Mouse (Mus musculus) layer of hippocampus, postnatal 36 days (tissue): ENCODE data around the gene Smad9. TPM values are rescaled to one million over a fixed set of nuclear protein-coding genes. Genes with fewer than 3 reads are reported as not detected.
A peak's percentile ranks its signal among the peaks of the same experiment; 100 is the strongest.

Source experiments
- DNase-seq, 2 experiments: peaks; one replicate each; pipeline ENCODE4 v3.0.0; 2022
- total RNA-seq, 2 experiments: library from RNA; stranded (reverse); gene quantifications; 2 replicates each; pipeline ENCODE4 v1.2.3; 2021

The Smad9 gene
- total RNA-seq, 2 experiments from 2014 or later: 5.9 to 7.0 TPM

DNA sequence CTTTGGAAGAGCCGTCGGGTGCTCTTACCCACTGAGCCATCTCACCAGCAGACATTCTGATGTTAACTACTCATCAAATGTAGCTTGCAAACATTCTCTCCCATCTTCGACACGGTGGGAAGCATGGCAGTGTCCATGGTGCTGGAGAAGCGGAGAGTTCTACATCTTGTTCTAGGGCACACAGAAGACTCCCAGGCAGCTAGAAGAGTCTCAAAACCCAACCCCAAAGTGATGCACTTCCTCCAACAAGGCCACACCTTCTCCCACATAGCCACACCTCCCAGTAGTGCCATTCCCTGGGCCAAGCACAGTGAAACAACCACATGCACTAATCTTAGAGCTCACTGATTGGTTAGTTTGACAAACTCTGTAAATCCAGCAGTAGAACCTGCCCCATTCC is 53.7 kb downstream of the Smad9 start:
- DNase-seq: no peak

DNA sequence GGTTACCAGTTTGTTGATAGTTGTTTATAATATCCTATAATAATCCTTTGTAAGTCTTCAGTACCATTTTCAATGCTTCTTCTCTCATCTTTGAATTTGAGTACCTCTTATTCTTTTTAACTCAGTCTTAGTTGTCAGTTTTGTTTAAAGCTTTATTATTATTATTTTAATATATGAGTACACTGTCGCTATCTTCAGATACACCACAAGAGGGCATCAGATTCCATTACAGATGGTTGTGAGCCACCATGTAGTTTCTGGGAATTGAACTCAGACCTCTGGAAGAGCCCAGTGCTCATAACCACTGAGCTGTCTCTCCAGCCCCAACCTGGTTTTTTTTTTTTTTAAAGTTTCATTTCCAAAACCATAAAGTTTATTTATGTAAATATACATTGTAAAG is 56.2 kb downstream of the Smad9 start:
- DNase-seq: no peak

DNA sequence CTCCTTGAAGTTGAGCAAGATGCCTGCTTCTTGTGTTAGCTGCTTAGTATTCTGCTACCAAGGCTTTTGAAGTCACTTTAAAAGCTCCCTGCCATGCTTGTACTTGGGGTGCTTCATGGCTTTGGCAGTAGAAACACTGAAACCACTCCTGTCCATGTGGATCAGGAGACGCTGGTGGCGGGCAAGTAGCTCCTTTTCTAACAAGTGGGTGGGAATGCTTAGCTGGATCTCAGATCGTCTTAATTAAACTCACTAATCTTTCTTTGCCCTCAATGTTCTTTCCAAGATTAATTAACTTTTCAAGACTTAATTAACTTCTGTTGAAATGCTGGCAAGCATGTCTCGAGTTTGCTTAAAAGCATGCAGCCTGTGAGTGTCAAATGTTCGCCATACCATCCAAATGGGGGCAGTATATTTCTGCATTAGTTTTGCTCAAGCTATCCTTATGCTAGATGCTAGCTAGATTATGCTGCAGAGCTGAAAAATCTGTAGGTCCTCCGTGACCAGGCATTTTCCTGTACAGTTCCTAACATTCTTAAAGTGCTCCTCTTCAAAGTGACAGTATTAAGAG is 58.1 kb downstream of the Smad9 start:
- no peak for DNase-seq

DNA sequence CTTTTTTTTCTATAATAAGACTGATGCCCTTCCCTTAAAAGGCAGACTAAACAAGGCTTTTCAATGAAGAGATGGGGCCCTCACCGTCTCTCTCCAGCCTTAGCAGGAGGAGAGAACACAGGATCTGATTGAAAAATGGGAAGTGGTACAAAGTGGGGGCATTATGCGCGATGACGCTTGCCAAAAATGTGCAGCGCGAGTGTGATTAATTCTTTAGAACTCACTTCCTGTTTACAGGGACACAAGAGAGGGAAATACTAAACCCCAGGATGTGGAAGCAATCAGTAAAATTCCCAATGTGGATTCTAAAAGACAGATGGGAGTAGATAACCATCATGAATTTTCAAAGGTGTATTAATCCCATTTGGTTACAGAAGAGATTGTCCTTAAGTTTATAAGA is 59.2 kb downstream of the Smad9 start:
- no peak for DNase-seq

DNA sequence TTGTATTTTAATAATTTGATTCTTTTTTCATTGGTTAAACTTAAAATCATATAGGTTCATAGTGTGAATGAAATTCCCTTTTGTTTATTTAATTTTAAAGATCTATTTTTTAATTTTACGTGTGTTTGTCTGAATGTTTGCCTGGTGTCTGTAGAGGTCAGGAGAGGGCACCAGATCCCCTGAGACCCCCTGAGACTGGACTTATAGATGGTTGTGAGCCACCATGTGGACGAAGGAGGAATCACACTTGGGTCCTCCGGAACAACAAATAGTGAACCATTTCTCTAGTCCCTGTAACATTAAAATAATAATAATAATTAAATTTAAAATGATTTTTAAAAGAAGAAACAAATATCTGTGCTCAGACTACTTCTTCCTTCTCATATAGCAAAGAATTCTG is 59.9 kb downstream of the Smad9 start:
- DNase-seq: no peak

DNA sequence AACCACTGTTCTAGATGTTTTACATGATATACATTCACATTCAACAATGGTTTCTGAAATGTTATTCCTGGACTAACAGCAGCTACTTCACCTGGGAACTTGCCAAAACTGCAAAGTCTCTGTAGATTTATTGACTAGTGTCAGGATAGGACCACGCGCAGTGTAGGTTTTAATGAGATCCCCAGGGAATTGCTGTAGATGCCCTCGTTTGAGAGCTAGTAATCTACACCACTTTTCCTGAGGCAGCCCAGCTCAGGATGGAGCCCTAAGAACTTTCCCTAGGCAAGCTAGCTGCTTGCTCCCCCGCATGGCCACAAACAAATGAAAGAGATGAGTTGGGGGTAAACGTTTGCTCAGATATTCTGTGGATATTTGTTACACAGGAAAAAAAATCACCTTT is 67.1 kb downstream of the Smad9 start:
- no peak for DNase-seq

DNA sequence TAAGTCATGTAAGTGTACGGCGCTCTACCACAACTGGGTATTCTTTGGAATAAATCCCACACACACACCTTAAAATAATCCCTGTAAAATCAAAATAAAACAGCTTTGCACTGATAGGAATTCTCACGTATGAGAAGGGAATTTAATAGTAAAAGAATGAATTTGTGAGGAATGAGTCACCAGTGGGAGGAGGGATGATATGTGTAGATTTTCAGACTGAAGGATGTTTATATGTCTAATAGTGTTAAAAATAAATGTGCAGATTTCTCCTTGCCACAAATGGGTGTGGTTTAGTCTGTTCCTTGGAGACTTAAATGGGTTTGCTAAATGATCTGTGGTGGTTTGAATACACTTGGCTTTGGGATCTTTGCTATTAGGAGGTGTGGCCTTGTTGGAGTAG is 77.1 kb downstream of the Smad9 start:
- DNase-seq: no peak

DNA sequence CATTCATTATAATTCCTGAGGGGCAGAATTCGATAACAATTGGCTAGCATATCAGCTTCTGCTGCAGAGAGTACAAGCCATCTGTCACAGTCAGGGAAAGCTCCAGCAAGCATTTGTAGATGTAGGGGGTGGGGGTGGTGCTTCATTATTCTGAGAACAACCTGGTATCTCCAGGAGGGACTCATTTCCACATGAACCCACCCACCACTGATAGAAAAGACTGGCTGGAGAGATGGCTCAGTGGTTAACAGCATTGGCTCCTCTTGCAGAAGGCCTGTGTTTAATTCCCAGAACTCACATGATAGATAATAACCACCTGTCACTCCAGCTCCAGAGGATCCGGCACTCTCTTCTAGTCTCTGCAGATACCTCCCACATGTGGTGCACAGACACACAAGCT is 80.0 kb downstream of the Smad9 start:
- DNase-seq: peak; percentile 58 to 61

Other genes with a start within 250 kb of the Smad9 start
- gene Supt20, start 62.8 kb upstream of the Smad9 start, total RNA-seq: 10 to 100 TPM; 53.5 to 55.7 TPM
- not detected for gene Gm21958, start 41.2 kb upstream of the Smad9 start, total RNA-seq
- 10 to 100 TPM; 30.1 to 32.0 TPM for gene Exosc8, start 20.2 kb upstream of the Smad9 start, total RNA-seq
- gene Alg5, start 20.0 kb upstream of the Smad9 start, total RNA-seq: 10 to 100 TPM; 21.9 to 22.6 TPM
- gene Rfxap, start 52.2 kb downstream of the Smad9 start, total RNA-seq: 10 to 100 TPM; 50.0 to 53.1 TPM
- gene Sertm1, start 160.3 kb downstream of the Smad9 start, total RNA-seq: 10 to 100 TPM; 80.4 to 82.3 TPM